Mouse (Mus musculus) spleen, postnatal 4 days (tissue): ENCODE data around the gene Exoc3l2.

Source experiments
- DNase-seq, 2 experiments: peaks; one replicate each; pipeline ENCODE4 v3.0.0; 2022; ENCODE audit warnings: low spot score in 2 of 2

Gene Exoc3l2

GRCm38 (mm10) chr7:19456628-19457027, 6.5 kb upstream of the Exoc3l2 start:
- no peak for DNase-seq

- DNase-seq = no peak
Observed at GRCm38 (mm10) chr7:19457414-19458071, 5.6 kb upstream of the Exoc3l2 start.

GRCm38 (mm10) chr7:19458072-19458486, 5.1 kb upstream of the Exoc3l2 start:
- peak; percentile 55 to 83 for DNase-seq

GRCm38 (mm10) chr7:19458591-19459111, 4.5 kb upstream of the Exoc3l2 start, which contains the start of gene Mark4:
Gene Mark4, minus strand, starts transcription at chr7:19458821.
- peak; percentile 71 to 89 for DNase-seq

- DNase-seq = no peak
Observed at GRCm38 (mm10) chr7:19459144-19459870, 3.8 kb upstream of the Exoc3l2 start.

- DNase-seq = no peak
Observed at GRCm38 (mm10) chr7:19460500-19460899, 2.6 kb upstream of the Exoc3l2 start.

GRCm38 (mm10) chr7:19461488-19461887, 1.6 kb upstream of the Exoc3l2 start:
- DNase-seq = peak; percentile 67 to 85

GRCm38 (mm10) chr7:19462443-19462842, 688 bp upstream of the Exoc3l2 start:
- no peak for DNase-seq

- DNase-seq = no peak
Observed at GRCm38 (mm10) chr7:19464367-19465307, 1.5 kb downstream of the Exoc3l2 start.

GRCm38 (mm10) chr7:19466602-19467145, 3.5 kb downstream of the Exoc3l2 start:
- no peak for DNase-seq

- no peak for DNase-seq
Observed at GRCm38 (mm10) chr7:19467638-19468037, 4.5 kb downstream of the Exoc3l2 start.

- DNase-seq = no peak
Observed at GRCm38 (mm10) chr7:19468279-19468678, 5.1 kb downstream of the Exoc3l2 start.

GRCm38 (mm10) chr7:19469404-19469803, 6.3 kb downstream of the Exoc3l2 start:
- no peak for DNase-seq

- DNase-seq = no peak
Observed at GRCm38 (mm10) chr7:19470308-19470707, 7.2 kb downstream of the Exoc3l2 start.

GRCm38 (mm10) chr7:19472403-19472802, 9.3 kb downstream of the Exoc3l2 start:
- DNase-seq = peak in 1 of 2 experiments; percentile 30

GRCm38 (mm10) chr7:19473875-19474443, 10.8 kb downstream of the Exoc3l2 start:
- DNase-seq = peak; percentile 60 to 78

GRCm38 (mm10) chr7:19477084-19477483, 14.0 kb downstream of the Exoc3l2 start:
- no peak for DNase-seq

GRCm38 (mm10) chr7:19477624-19478384, 14.7 kb downstream of the Exoc3l2 start:
- DNase-seq = no peak

GRCm38 (mm10) chr7:19483281-19483680, 20.1 kb downstream of the Exoc3l2 start:
- DNase-seq = no peak

- DNase-seq = no peak
Observed at GRCm38 (mm10) chr7:19485488-19485887, 22.4 kb downstream of the Exoc3l2 start.
